Comparison of ENCODE assay signal across 22 mouse cellular contexts in the genomic region with DNA sequence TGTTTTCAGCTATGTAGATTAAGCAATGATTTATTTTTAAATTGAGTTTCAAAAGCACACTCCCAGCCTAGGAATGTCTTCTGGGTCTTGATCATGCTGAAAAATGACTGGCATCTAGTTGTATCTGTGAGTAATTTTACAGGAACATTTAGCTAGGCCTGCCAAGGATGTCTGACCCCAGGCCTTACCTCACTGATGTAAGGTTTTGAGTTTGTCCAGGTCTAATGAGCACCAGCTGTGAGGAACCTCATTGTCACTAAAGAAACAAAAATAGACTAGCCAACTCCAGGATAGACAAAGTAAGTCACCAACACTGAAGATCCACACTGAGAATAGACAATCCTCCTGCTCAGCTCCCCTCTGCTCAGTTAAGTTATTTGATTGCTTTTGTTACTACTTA.
DNase-seq lines count a peak whose midpoint lies in the region; ATAC-seq lines count a peak whose summit lies in the region.
"Had no signal": no experiment of that assay in that cellular context is flagged by ENCODE, and none has a peak within 500 bp of the region (broad histone marks: within the 10 kb centered on the region; RNA-seq: fewer than 3 reads in every experiment).

No protein-coding gene starts in this region.

- no peaks in the 10 kb centered on the region for H3K4me1 ChIP-seq in embryonic facial prominence, embryonic 14.5 days (ENCODE audit: control insufficient read depth, insufficient read depth, low read length)
- peaks cover 3% of the 10 kb centered on the region; the same call in 1 of the 2 replicates for H3K4me1 ChIP-seq in forebrain, embryonic 10.5 days
- H3K4me1 ChIP-seq: embryonic facial prominence, embryonic 13.5 days; forebrain, embryonic 13.5 days; heart, embryonic 12.5 days; hindbrain, embryonic 10.5 days; intestine, embryonic 15.5 days had no signal

- no peak for ATAC-seq in embryonic facial prominence, embryonic 14.5 days (ENCODE audit: low read depth)
- ATAC-seq: forebrain, embryonic 13.5 days; forebrain, postnatal 0 days; intestine, embryonic 15.5 days; Patski had no signal

- no peak overlapping the region for H3K4me2 ChIP-seq in embryonic facial prominence, embryonic 14.5 days (ENCODE audit: low read depth, low read length)
- H3K4me2 ChIP-seq: embryonic facial prominence, embryonic 13.5 days; forebrain, embryonic 13.5 days; heart, embryonic 12.5 days; hindbrain, embryonic 14.5 days; intestine, embryonic 15.5 days had no signal

- no peak overlapping the region for H3K9ac ChIP-seq in embryonic facial prominence, embryonic 14.5 days (ENCODE audit: low read depth, low read length)
- H3K9ac ChIP-seq: embryonic facial prominence, embryonic 13.5 days; forebrain, embryonic 13.5 days; forebrain, postnatal 0 days; heart, embryonic 12.5 days; hindbrain, embryonic 14.5 days; intestine, embryonic 15.5 days had no signal

- H3K4me3 ChIP-seq in embryonic facial prominence, embryonic 14.5 days (ENCODE audit: low read depth, low read length) = no peak overlapping the region
- no peak overlapping the region for H3K4me3 ChIP-seq in forebrain, embryonic 10.5 days
- H3K4me3 ChIP-seq: embryonic facial prominence, embryonic 13.5 days; erythroblast, embryonic 14.5 days; forebrain, embryonic 13.5 days; gastrocnemius, adult 2 months; heart, embryonic 12.5 days; hindbrain, embryonic 10.5 days; intestine, embryonic 15.5 days had no signal

- peak; percentile 77 for DNase-seq in Muller cell, postnatal 12 days (ENCODE audit: inconsistent ontology term)
- DNase-seq in embryo, embryonic 11 days = peak; percentile 21
- peak; percentile 17 for DNase-seq in embryonic facial prominence, embryonic 14.5 days (ENCODE audit: low spot score)
- peak; percentile 3 for DNase-seq in skeletal muscle tissue, adult 2 months (ENCODE audit: low read depth, low spot score)
- DNase-seq in cerebellum, adult 11 months = no peak
- DNase-seq in forebrain, embryonic 10.5 days (ENCODE audit: extremely low spot score, low spot score) = no peak
- DNase-seq in lung, postnatal 10 days = no peak
- DNase-seq: adrenal gland, adult 2 months; adrenal gland, postnatal 25 days; cerebellum, adult 2 months; cerebellum, postnatal 10 days; forebrain, postnatal 0 days; gastrocnemius, adult 2 months; gastrocnemius, postnatal 25 days had no signal

- H3K36me3 ChIP-seq in embryonic facial prominence, embryonic 14.5 days (ENCODE audit: control insufficient read depth, insufficient read depth, low read length) = no peaks in the 10 kb centered on the region
- no peaks in the 10 kb centered on the region for H3K36me3 ChIP-seq in forebrain, embryonic 10.5 days (replicated peaks)
- H3K36me3 ChIP-seq: embryonic facial prominence, embryonic 13.5 days; heart, embryonic 12.5 days; hindbrain, embryonic 10.5 days; intestine, embryonic 15.5 days had no signal

- no peaks in the 10 kb centered on the region for H3K27me3 ChIP-seq in embryonic facial prominence, embryonic 14.5 days (replicated peaks; ENCODE audit: control insufficient read depth, insufficient read depth, low read length)
- no peaks in the 10 kb centered on the region for H3K27me3 ChIP-seq in forebrain, embryonic 10.5 days (ENCODE audit: poor library complexity, severe bottlenecking)
- H3K27me3 ChIP-seq: embryonic facial prominence, embryonic 13.5 days; forebrain, embryonic 13.5 days; heart, embryonic 12.5 days; intestine, embryonic 15.5 days; Patski had no signal

- no peak overlapping the region for H3K27ac ChIP-seq in embryonic facial prominence, embryonic 14.5 days (replicated peaks; ENCODE audit: low read depth, low read length)
- no peak overlapping the region for H3K27ac ChIP-seq in forebrain, embryonic 10.5 days
- H3K27ac ChIP-seq: embryonic facial prominence, embryonic 13.5 days; forebrain, embryonic 13.5 days; gastrocnemius, adult 2 months; hindbrain, embryonic 10.5 days; hindbrain, embryonic 14.5 days; intestine, embryonic 15.5 days had no signal

- H3K9me3 ChIP-seq in embryonic facial prominence, embryonic 14.5 days (ENCODE audit: control insufficient read depth, low read length) = no peaks in the 10 kb centered on the region
- H3K9me3 ChIP-seq in forebrain, embryonic 10.5 days = no peaks in the 10 kb centered on the region
- H3K9me3 ChIP-seq: embryonic facial prominence, embryonic 13.5 days; forebrain, embryonic 13.5 days; heart, embryonic 12.5 days; hindbrain, embryonic 10.5 days; intestine, embryonic 15.5 days had no signal

Comparison
In these comparisons a context has a peak if more than half of its experiments do, and no peak if none do; other contexts are left out.
1. DNase-seq: peak in Muller cell, postnatal 12 days (single experiment), embryo, embryonic 11 days (single experiment), embryonic facial prominence, embryonic 14.5 days (single experiment) and skeletal muscle tissue, adult 2 months (single experiment); none in cerebellum, adult 11 months (single experiment), forebrain, embryonic 10.5 days (single experiment) and lung, postnatal 10 days (single experiment).